Mouse (Mus musculus): ENCODE measurements around the gene Mageb4.
"Not testable (repeated sequence)": the region's sequence is repeated elsewhere in the genome, so short reads cannot be mapped to it uniquely, and the experiment has no call there.

The Mageb4 gene

GRCm38 (mm10) chrX:86304993-86305392 lies at the start of gene Mageb4:
Gene Mageb4 (minus strand): TSS chrX:86305093.
- not testable (repeated sequence) for DNase-seq (ENCODE audit: low spot score)

- not testable (repeated sequence) for DNase-seq (ENCODE audit: low spot score)
Observed at GRCm38 (mm10) chrX:86284597-86284996, 20.3 kb downstream of the Mageb4 start.

DNA sequence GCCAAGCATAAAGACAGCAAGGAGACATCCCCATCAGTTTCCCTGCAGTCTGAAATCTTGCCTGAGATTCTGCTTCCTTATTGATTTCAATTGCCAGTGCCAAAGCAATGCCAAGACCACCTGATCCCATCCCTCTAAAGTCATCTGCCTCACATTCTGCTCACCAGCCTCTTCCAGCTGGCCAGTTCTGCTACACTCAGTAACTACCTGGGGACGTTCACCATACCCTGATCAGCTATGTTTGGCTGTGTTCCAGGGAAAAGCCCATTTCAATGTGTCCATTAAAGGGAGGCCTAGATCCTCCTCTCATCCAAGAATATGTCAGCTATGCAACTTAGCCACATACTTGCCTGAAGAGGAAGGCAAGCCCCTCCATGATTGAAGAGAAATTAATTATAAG lies 58.9 kb downstream of the Mageb4 start:
- not testable (repeated sequence) for DNase-seq (ENCODE audit: low spot score)

DNA sequence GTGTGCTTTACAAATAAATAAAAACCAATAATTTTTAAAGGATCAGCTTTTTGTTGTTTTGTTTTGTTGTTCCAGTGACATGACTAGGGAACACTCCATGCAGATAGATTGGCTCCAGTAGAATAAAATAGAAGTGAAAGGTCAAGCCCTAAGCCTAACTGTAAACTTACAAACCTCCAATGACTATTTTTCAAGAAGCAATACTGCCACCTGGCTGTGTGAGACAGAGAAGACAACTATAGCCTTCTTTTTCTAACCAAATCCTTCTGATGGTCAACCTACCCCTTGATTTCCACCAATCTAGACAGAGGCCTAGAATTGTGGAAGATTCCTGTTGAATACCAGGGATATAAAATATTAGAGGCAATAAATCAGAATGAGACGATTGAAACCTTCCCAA lies 67.6 kb downstream of the Mageb4 start:
- DNase-seq (ENCODE audit: low spot score): no peak

All from lung, postnatal 25 days (tissue).